In the genomic region with DNA sequence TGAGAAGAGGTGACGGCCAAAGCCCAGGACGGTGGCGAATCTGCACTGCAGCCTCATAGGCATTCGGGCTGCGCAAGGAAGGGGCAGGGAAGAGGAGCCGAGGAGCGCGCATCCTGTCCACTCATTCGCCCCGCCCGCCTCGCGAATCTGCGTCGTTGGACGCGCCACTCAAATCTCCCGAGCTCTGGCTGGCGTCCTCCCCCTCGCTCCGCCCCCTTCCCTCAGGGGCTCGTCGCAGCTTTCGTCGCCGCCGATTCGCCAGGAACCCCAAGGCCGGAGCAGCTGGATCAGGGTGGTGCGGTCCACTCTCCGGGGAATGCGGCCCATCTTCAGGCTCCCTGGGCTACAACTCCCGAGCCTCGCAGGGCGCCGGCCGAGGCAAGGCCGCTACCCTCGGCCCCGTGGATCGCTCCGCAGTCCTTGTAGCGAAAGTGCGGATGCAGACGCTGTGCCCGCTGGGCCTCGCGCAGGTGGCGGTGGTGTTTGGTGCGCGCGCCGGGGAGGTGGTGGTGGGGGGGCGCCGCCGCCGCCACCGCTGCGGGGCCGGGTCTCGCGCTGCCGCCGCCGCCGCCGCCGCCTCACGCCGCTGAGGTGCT, we compare ENCODE assay signal across 8 mouse cellular contexts. TPM values are rescaled to one million over a fixed set of nuclear protein-coding genes. Genes with fewer than 3 reads are reported as not detected.
DNase-seq lines count a peak whose midpoint lies in the region; ATAC-seq lines count a peak whose summit lies in the region.

No protein-coding gene starts in this region.

- peaks cover 31% of the 10 kb centered on the region for H3K36me3 ChIP-seq in hindbrain, embryonic 13.5 days

- peak overlapping the region; percentile 91 for H3K9ac ChIP-seq in hindbrain, embryonic 13.5 days

- no peaks in the 10 kb centered on the region for H3K9me3 ChIP-seq in hindbrain, embryonic 13.5 days

- WGBS in hindbrain, embryonic 13.5 days, result 0% methylated on average over 56 of the region's 70 CpGs

- H3K4me3 ChIP-seq in hindbrain, embryonic 13.5 days, result peak overlapping the region; percentile 84

- peak overlapping the region; percentile 82 for H3K4me2 ChIP-seq in hindbrain, embryonic 13.5 days

- DNase-seq in Muller cell, postnatal 12 days (ENCODE audit: inconsistent ontology term), result peak; percentile 99
- DNase-seq in cerebellum, adult 9-11 months, result peak; percentile 98
- DNase-seq in frontal cortex, postnatal 10 days (ENCODE audit: low spot score in 2 of 2), result peak; percentile 93 to 96
- peak; percentile 90 to 96 for DNase-seq in layer of hippocampus, postnatal 25 days (ENCODE audit: extremely low spot score in 1 of 2, low spot score in 1 of 2)
- DNase-seq in lung, postnatal 25 days (ENCODE audit: low spot score), result peak; percentile 97
- DNase-seq in retina, embryonic 14.5 days (ENCODE audit: low spot score), result peak; percentile 97
- peak; percentile 97 for DNase-seq in thymus, postnatal 4 days

- peaks cover 20% of the 10 kb centered on the region for H3K4me1 ChIP-seq in hindbrain, embryonic 13.5 days (replicated peaks)

- ATAC-seq in hindbrain, embryonic 13.5 days (ENCODE audit: low FRiP score), result peak; percentile 94

- peak overlapping the region; percentile 98 for H3K27ac ChIP-seq in hindbrain, embryonic 13.5 days

- no peaks in the 10 kb centered on the region for H3K27me3 ChIP-seq in hindbrain, embryonic 13.5 days

RNA-seq across cellular contexts. Expression of a gene that starts 0.5 kb away (rescaled TPM):
- polyA plus RNA-seq in hindbrain, embryonic 13.5 days (2015; fragmentation: Nextera tagmentation; extraction: Ambion mirVana), result 17.8 and 20.9 TPM in 2 replicates
- 10 to 100 TPM; 35.1 to 50.0 TPM for total RNA-seq in layer of hippocampus, postnatal 25 days (2021)

RNA-seq across cellular contexts. Expression of a gene that starts 7.4 kb away (rescaled TPM):
- polyA plus RNA-seq in hindbrain, embryonic 13.5 days (2015; fragmentation: Nextera tagmentation; extraction: Ambion mirVana), result 8.0 and 9.1 TPM in 2 replicates
- 10 to 100 TPM; 28.7 to 33.2 TPM for total RNA-seq in layer of hippocampus, postnatal 25 days (2021)

RNA-seq across cellular contexts. Expression of a gene that starts 8.4 kb away (rescaled TPM):
- polyA plus RNA-seq in hindbrain, embryonic 13.5 days (2015; fragmentation: Nextera tagmentation; extraction: Ambion mirVana), result not detected in 2 replicates
- total RNA-seq in layer of hippocampus, postnatal 25 days (2021), result 1 to 10 TPM; 3.7 to 5.7 TPM

RNA-seq across cellular contexts. Expression of a gene that starts 23.4 kb away (rescaled TPM):
- polyA plus RNA-seq in hindbrain, embryonic 13.5 days (2015; fragmentation: Nextera tagmentation; extraction: Ambion mirVana), result 9.6 TPM in 2 replicates
- total RNA-seq in layer of hippocampus, postnatal 25 days (2021), result 1 to 10 TPM; 4.5 to 5.3 TPM

RNA-seq across cellular contexts. Expression of a gene that starts 32.6 kb away (rescaled TPM):
- polyA plus RNA-seq in hindbrain, embryonic 13.5 days (2015; fragmentation: Nextera tagmentation; extraction: Ambion mirVana), result 9.0 and 9.3 TPM in 2 replicates
- 10 to 100 TPM; 63.4 to 66.7 TPM for total RNA-seq in layer of hippocampus, postnatal 25 days (2021)

Comparison
In these comparisons a context has a peak if more than half of its experiments do, and no peak if none do; other contexts are left out.
1. Peak in every context shown above with its lines: DNase-seq, ATAC-seq, H3K4me3 ChIP-seq and H3K27ac ChIP-seq.